Mouse (Mus musculus): ENCODE data around the gene Sec11a. TPM values are rescaled to one million over a fixed set of nuclear protein-coding genes. Genes with fewer than 3 reads are reported as not detected.

Gene Sec11a
- total RNA-seq, 4 experiments from 2014 or later = 90.9 to 110 (median 105) TPM

DNA sequence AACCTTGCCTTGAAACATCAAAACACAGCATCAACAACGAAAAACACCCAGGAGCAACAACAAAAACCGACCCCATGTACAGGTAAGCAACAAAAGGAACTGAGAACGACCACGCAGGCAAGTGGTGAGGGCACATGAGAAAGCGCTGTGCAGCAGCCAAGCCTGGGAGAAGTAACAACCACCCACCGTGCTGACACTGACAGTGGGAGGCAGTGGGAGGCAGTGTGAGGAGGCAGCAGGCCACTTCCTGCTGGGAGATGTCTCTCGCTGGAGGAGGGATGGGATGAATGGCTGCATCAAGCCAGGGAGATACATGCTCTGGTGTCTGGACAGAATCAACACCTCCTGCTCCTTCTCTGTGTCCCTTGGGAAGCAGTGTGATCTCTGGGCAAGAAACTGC, 50.4 kb downstream of the Sec11a start:
- DNase-seq = no peak

DNA sequence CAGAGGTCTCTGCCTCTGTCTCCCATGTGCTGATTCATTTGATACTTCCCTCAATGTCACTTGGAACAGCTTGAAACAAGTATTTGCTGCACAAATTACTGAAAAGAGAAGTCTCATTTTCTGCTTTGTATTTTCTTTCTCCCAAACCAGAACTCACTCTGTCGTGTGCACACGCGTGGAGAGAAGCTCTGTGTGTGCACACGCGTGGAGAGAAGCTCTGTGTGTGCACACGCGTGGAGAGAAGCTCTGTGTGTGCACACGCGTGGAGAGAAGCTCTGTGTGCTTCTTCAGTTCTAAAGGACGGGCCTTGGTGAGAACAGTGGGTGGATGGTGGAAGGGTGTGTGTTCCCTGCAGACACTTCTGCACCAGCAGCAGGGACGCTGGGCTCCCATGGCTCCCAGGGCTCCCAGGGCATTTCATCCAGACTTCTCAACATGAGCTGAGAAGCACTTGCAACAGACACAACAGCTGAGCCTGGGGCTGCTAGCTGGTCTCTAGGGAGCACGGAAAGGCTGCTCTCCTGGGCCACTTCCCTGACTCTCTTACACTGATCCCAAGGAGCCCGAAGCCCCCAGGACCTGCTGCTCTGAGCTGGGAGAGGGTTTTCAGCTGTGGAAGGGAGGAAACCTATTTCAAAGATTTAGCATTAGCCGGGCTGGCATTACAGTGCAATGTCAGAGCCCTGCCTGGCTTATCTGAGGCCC, 52.6 kb downstream of the Sec11a start:
- no peak for DNase-seq

DNA sequence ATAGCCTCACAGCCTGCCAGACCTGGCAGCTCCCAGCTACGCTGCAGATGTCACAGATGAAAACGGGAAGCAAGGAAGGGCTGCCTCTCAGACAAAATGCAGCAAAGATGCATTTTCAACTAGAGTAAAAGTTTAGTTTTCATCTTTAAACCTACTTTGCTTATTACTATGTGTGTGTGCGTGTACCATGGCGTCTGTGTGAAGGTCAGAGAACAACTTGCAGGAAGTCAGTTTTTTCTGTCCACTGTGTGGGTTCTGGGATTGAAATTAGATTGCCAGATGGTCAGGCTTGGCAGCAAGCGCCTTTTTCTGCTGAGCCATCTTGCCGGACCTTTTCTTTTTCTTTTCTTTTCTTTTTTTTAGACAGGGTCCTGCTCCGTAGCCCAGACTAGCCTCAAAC, 53.4 kb downstream of the Sec11a start:
- no peak for DNase-seq

DNA sequence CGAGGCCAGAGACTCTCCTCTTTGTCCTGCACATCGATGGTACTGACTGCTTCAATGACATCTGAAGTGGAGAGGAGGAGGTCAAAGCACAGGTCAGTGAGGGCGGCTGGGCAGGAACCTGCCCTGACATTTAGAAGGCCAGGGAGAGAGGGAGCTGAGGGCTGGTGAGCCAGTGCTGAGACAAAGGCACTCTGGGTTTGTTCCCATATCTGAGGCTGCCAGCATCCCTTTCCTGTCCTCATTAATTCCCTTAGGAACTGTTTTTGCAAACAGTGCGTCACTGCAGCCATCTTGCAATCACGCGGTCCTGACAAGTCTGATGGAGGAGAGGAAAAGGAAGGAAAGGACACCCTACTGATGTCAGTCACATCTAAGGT, 53.8 kb downstream of the Sec11a start:
- DNase-seq = no peak

DNA sequence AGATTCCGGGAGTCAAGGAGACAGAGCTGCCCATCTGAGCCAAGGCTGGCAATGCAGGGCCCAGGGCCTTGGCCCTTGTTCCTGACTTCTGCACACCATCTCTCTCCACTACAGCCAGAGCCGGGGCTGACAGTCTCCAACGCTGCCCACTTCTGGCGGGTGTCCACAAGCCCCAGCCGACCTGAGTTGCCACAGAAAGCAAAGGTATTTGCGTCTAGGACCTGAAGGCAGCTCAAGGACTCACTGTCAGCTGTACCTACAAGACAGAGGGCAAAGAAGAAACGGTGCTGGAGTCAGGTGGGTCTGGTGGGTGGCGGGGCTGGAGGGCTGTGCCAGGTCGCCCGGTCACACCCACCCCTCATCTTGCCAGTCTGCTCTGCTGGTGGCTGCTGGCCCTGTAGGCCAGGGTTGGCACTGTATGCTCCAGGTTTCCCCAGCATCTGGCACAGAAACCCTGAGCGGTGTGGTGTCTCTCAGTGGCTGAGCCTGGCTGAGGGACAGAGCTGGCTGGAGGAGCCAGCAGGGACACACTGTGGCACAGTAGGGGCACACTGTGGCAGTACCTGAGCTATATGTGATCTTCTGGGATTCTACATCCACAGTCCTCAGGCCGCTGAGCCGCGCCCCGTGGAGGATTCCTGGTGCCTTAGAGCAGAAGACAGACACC, 54.4 kb downstream of the Sec11a start:
- no peak for DNase-seq

DNA sequence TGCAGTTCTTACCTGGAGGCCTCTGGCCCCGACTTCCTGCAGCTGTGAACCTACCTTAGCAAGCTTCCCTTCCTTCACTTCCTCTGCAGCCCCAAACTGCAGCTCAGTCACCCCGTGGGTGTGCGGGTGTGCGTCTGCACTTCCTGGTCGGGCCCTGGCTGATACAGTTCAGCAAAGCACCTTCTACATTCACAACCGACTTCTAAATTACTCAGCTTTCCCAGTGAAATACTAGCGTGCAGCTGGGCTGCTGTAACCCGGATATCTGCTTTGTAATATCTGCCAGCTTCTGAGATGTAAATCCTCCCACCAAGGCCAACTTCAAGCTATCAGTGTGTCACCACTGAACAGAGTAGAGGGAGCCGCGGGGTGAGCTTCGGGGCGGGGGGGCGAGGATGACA, 57.7 kb downstream of the Sec11a start:
- peak; percentile 56 for DNase-seq

DNA sequence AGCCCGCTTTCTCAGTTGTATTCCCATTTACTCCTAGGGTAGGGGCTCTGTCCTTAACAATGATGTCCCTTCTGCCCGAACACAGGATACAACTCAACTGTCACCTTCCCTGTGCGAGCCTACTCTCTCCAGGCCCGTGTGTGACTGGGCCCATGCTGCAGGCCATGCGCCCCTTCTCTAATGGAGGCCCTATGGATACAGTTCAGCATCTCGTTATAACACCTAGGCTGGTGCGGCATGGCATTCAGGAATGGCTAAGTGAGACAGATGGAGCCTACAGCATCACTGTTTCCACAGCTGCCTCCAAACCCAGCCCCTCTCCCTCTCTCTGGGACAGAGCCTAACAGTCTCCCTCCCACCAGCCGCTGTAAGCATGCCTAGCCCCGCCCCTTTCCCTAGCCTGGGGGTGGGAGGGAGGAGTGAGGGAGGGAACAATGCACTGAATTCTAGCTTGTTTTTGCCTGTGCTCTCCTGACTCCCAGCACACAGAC, 58.5 kb downstream of the Sec11a start:
- DNase-seq = no peak

DNA sequence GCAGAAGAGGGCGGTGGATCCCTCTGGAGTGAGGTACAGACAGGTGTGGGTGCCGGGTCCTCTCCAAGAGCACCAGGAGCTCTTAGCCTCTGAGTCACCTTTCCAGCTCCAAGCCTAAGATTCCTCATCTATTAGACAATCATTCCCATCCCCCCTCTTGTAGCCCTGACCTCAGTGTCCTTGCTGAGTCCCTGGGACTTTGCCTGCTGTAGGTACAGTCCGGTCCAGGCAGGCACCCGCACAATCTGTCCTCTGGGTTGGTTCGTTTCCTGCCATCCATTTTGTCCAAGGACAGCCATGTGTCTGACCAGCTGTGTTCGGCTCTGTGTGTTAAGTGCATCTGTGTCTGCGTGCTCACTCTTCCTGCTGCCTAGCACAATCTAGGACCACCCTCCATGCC, 59.0 kb downstream of the Sec11a start:
- DNase-seq = peak; percentile 59

DNA sequence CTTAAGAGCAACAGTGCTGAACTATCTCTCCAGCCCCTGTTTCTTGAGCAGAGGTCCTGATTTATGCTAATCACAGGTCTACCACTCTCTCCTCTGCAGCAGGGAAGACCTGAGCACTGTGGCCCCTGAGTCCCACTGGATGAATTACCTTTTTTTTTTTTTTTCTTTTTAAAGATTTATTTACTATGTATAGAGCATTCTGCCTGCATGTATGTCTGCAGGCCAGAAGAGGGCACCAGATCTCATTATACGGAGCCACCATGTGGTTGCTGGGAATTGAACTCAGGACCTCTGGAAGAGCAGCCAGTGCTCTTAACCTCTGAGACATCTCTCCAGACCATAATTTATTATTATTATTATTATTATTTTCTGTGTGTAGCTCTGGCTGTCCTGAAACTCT, 61.9 kb downstream of the Sec11a start:
- DNase-seq = no peak

DNA sequence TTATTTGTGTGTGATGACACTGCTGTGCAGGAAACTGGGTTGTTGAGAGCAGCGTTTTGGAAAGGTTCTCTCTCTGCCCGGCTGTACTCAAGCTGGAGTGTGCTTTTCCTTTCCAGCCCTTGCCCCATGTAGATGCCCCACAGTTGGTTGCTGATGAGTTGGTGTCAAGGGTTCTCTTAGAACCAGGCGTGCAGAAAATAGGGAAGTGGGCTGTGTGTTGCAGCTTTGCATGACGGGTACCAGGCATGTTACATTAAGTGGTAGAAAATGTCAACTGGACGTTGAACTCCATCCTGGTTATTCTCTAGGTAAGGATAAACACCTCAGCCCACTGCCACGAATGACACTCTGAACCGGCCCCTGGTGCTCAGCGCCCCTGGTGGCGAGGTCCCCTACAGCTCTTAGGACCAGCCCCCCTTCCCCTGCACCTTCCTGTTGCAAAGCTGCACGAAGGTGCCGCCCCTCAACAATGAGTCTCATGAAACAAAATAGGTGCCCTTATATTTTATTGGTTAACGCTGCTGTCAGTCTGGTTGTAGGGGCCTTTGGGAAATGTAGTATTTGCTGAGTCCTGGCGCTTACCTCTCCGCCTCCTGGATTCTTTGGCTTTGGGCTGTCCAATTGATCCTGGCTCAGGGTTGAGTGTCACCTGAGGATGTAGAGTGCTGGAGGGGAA, 64.6 kb downstream of the Sec11a start:
- no peak for DNase-seq

DNA sequence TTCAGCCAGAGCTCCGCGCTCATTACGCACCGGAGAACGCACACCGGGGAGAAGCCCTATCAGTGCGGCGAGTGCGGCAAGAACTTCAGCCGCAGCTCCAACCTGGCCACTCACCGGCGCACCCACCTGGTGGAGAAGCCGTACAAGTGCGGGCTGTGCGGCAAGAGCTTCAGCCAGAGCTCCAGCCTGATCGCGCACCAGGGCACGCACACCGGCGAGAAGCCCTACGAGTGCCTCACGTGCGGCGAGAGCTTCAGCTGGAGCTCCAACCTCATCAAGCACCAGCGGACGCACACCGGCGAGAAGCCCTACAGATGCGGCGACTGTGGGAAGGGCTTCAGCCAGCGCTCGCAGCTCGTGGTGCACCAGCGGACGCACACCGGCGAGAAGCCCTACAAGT, 71.9 kb downstream of the Sec11a start:
- DNase-seq = no peak

DNA sequence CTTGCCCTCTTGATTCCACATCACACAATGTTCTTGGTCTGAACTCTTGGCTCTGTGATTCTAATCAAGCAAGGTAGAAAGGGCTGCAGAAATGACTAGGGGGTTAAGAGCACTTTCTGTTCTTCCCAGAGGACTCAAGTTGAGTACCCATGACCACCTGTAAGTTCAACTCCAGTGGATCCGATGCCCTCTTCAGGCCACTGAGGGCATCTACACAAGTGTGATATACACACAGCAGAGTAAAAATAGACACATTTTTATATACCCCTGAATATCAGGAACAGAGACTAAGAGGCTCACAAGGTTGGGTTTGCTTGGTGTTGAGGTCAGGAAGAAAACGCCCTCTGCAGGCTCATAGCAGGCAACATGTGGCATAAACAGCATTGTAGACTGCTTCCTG, 73.9 kb downstream of the Sec11a start:
- no peak for DNase-seq

DNA sequence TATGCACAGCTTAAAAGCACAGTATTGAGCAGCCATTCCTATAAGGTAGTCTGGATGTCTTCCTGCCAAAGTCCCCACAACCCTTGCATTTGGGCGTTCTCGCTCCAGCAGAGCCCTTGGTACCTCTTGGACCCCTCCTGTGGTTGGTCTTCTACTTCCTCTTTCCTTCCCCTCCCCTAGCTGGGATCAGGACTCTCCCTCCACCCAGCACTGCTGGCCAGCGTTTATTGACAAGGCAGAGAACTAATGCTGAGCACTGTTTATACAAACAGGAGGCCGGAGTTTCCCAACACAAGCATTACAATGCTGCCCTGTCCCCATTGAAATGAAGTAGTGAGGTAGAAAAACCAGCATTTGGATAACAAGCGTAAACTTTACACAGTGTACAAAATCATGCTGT, 74.5 kb downstream of the Sec11a start:
- no peak for DNase-seq

DNA sequence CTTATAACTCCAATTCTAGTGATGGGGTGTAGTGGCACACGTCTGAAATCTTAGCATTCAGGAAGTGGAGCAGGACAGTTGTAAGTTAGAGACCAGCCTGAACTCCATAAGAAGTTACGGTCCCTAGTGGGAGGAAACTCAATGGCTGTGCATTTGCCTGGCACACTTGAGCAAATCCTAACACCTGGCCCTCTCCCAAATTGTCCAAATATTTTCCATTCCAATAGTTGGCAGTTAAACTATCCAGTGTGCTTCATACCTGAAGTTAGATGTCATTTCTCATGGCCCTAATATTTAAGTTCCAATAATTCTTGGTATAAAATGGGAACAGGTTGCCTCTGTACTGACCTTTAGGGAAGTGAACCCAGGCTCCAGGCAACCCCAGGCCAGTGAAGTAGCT, 78.9 kb downstream of the Sec11a start:
- no peak for DNase-seq

DNA sequence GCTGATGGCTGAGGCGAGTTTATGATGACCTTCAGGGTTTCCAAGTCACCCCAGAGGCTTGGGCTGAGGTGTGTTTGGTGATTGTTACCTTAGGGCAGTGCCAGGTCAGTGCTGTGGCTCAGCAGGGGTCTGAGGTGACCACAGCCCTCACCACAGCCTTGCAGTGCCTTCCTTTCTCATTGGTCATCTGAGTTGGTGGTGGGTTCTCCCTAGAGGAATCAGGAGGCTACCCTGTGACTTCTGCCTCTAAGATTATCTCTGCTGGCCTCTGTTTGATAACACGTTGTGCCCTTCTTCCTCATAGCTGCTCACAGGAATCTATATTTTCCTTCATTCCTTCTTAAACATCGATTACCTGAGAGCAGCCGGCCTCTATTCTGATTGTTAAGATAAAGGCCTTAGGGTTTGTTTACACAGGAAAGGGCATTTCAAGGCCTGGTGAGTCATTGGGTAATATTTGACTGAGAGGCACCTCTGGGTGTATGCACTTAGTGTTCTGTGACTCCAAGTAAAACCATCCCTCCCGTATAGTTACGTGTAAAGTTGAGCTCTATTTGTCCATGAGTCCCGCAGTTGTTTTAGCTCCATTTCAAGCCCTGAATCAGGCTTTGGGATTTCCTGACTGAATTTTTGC, 80.9 kb downstream of the Sec11a start:
- no peak for DNase-seq

DNA sequence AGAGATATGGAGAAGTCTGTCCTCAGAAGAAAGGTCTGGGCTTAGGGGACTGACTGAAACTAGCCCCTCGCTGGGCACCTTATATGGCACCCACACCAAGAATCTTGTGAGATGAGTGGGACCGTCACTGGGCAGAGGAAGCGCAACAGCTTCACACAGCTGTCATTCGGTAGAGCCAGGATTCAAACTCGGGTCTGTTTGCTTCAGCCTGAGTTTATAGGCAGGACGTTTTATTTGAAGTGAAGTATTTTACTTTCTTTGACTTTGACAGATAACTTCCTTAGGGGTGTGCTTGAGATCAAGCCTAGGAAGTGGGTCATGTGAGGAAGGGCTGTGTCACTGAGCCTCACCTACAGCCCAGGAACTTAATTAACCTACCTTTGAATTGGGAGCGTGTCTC, 82.1 kb downstream of the Sec11a start:
- DNase-seq = no peak

DNA sequence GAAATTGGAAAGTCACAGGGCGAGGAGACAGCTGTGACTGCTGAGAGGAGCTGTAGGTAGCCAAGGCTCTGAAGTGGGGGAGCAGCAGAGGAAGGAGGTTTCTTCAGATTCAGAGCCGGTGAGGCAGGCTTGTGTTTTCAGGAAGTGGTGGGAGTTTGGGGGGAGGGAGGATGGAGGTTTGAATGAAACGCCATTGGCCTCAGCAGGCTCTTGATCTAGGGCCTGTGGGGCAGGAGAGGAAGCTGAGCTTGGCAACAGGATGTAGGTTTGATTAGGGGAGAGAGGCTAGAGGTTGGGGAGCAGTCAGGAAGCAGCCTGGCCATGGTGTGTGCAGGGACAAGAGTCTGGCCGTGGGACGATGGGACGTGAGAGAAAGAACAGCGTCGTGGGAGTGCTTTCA, 82.7 kb downstream of the Sec11a start:
- DNase-seq = no peak

DNA sequence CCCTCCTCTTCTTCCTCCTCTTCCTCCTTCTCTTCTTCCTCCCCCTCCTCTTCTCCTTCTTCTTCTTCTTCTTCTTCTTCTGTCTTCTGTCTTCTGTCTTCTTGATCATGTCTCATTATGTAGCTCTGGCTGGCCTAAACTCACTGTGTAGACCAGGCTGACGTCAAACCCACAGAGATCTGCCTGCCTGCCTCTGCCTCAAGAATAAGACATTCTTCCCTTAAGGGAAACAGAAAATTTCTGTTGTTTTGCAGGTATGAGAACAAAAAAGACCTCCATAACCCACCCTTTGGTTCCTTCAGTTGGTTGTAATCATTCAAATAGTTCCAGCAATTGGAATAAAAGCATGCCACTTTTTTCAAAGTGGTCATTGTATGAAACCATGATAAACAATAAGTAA, 83.4 kb downstream of the Sec11a start:
- no peak for DNase-seq

DNA sequence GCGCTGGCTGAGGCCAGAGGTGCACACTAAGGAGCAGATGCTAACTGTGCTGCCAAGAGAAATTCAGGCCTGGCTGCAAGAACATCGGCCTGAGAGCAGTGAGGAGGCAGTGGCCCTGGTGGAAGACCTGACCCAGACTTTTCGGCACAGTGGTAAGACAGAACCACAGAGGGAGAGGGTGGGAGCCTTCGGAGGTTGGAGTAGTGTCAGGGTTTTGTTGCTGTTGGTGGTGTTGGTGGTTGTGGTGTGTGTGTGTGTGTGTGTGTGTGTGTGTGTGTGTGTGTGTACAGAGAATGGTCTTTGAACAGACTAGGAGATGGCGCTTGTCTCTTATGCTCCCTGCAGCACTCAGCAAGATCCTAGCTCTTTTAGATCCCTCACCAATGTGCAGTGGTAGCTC, 84.1 kb downstream of the Sec11a start:
- no peak for DNase-seq

DNA sequence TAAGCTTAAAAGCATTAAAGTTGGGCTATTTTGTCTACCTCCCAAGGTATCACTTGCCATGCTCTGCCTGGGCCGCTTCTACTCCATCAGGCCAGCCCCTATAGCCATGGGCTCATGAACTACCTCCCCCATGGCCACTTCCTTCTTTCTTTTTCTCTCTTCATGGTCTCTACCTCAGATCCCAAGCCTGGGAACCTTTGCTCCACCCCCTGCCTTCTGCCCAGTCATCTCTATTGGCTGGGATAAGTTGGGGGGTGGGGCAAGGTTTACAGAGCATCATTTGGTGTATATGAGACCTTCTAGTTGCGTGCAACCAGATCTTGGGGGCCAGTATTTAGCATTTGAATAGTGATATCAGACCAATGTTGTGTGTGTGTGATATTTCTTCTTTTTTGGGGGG, 85.1 kb downstream of the Sec11a start:
- DNase-seq = no peak

DNA sequence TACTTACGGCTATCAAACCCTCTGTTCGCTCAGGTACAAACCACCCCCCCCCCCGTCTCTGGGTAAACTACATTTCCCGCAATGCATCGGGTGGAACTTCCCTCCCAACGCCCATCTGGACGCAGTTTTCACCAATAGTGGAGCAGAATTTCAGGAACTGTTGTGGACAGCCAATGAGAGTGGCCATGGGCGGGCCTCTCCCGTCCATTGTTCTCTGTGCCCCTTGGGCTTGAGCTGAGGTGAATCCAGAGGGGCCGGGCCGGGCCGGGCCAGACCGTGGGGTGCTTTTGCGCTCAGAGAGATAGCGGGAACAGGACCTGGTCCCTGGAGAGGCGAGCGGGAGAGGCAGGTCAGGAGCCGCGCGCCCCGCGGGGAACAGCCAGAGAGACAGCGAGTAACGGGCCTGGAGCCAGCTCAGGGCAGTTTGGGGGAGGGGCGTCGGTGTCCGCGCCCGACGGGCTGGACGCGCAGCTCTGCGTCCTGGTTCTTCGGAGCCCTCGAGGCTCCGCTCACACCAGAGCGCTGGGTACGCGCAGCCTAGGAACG, 86.8 kb downstream of the Sec11a start, which contains the start of gene Zscan2:
TSS of gene Zscan2 (plus strand) at position 192 of the 546 bp plus-strand sequence.
- peak; percentile 91 for DNase-seq

DNA sequence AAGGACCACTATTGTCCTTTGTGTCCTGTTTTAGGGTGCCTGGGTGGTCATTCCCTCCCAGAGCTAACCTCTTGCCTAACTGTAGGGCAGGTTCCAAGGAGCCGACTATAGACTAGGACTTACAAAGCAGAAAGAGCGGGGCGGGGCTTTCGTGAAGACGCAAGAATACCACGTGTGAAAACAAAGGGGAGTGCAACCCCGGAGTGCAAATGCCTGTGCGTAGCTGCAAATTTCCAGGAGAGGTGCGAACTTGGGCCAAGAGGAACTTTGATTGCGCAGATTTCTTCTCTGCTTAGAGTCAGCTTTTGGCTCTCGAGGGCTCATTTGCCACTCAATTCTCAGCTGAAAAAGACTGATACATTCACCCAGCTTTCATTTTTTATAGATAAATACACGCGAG, 87.4 kb downstream of the Sec11a start:
- peak; percentile 71 for DNase-seq

DNA sequence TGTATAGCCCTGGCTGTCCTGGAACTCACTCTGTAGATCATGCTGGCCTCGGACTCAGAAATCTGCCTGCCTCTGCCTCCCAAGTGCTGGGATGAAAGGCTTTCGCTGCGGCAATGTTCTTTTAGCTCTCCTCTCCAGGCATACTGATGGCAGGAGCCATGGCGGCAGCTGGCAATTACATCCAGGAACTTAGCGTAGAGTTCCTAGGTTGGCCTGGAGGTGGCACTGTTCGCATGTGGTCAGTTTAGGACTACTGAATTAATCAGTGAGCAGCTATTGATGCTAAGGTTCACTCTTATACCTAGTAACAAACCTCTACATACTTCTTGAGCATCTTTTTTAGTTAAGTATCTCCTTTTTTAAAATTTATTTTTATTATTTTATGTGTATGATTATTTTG, 90.4 kb downstream of the Sec11a start:
- peak; percentile 59 for DNase-seq
